Mouse (Mus musculus): Measurements from ENCODE around the gene Gm4141.
"Not testable (repeated sequence)": the region's sequence is repeated elsewhere in the genome, so short reads cannot be mapped to it uniquely, and the experiment has no call there.

The Gm4141 gene

GRCm38 (mm10) chr7:20576141-20576540, at the start of gene Gm4141:
Gene Gm4141 (minus strand): TSS chr7:20576241.
- not testable (repeated sequence) for DNase-seq (ENCODE audit: extremely low spot score, low read depth, low spot score)

- not testable (repeated sequence) for DNase-seq (ENCODE audit: extremely low spot score, low read depth, low spot score)
These were observed 22.9 kb upstream of the Gm4141 start, which contains the start of gene Gm4513 for GRCm38 (mm10) chr7:20598921-20599320. Gene Gm4513 (minus strand): TSS chr7:20599021.

- DNase-seq (ENCODE audit: extremely low spot score, low read depth, low spot score), result not testable (repeated sequence)
These were observed 30.4 kb downstream of the Gm4141 start, which contains the start of gene Gm5726 for GRCm38 (mm10) chr7:20545657-20546056. Gene Gm5726 (minus strand): TSS chr7:20545757.

GRCm38 (mm10) chr7:20533537-20533936, 42.5 kb downstream of the Gm4141 start, which contains the start of gene Vmn1r104:
Gene Vmn1r104 (plus strand): TSS chr7:20533837.
- not testable (repeated sequence) for DNase-seq (ENCODE audit: extremely low spot score, low read depth, low spot score)

All from hindlimb bud, embryonic 11.5 days (tissue).